Mouse (Mus musculus) mature B cell (primary cell): Measurements from ENCODE around the gene Olfr417.
"Not testable (repeated sequence)": the region's sequence is repeated elsewhere in the genome, so short reads cannot be mapped to it uniquely, and the experiment has no call there.

Experiments
- in situ Hi-C: fragments of 300-500 bp; cut with MboI; formaldehyde crosslinking; loops from 2 replicates; pipeline ENCODE4 v1.14.3; 2019

Gene Olfr417

DNA sequence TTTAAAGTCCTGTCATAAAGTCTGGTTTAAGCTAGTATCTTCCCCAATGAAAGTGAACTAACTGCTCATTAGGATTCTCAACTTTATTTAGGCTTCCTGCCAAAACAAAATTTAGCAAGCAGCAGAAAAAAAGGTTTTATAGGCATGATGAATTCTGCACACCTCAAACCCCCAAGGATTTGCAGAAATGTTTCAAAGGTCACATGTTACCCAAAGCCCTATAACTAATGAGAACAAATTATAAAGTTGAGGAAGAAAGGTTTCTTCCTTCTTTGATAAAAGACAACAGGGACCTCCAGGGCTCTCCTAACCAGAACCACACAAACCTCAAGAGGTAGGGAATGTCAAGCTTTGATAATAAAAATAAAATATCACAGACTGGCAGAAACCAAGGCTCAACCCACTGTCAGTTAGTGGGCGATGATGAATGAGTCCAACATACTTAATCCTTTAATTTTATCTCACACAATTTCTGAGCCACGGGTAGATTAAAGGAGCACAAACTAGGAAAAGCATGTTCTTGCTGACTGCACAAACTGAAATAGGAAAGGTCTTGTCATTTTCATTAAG is at the start of gene Olfr417:
TSS of gene Olfr417 (plus strand) at position 241 of the 570 bp plus-strand sequence.
- in situ Hi-C loops, result no loop called here

DNA sequence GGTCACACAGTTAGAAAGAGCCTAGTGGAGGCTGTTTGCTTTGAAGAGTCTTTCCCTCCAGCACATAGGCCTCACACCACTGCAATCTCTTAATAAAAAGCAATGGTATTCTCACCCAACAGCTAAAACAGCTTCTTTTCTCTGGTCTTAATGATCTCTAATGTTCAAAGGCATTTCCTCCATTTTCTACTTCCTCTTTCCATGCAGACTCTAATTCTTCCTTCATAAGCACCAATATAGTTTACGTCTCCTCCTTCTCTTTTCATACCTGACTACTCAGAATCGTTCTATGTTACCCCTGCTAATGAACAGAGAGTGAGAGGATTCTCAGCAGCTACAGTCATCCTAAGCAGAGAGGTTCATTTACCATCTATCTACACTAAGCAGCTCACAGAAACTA is 47.6 kb upstream of the Olfr417 start:
- in situ Hi-C loops, result no loop called here

GRCm38 (mm10) chr1:174330218-174330617 is 34.7 kb upstream of the Olfr417 start, which contains the start of gene Mptx1:
Gene Mptx1 (plus strand): TSS chr1:174330518.
- in situ Hi-C loops, result no loop called here

DNA sequence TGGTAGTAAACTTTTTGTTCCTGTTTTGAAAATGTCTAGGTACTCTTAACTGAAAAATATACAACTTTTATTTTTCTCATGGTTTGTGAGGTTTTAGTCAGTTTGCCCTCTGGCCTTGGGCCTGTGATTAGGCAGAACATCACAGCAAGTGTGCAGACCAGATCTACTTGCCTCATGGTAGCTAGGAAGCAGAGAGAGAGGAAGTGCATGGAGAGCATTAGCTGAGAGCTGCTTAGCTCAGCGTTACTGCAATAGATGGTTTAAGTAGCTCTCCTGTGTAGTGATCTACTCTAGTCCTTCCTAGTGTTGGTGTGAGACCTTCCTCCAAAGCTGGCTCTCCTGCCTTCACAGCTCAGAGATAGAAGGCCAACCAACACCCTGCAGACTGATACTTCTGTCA is 11.3 kb upstream of the Olfr417 start:
- in situ Hi-C loops, result not testable (repeated sequence)

DNA sequence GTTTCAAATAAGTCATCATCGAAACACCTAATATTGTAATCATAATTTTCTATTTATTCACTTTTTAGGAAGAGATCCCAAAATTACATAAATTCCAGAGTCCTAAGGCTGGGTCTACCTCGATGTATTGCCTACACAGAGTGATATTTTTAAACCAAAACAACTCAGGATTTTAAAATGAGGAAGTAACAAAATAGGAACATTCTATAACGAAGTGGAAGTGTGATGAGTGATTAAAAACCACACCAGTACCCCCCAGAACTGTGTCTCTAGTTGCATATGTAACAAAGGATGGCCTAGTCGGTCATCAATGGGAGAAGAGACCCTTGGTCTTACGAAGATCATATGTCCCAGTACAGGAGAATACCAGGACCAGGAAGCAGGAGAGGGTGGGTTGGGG is 10.3 kb upstream of the Olfr417 start:
- in situ Hi-C loops, result no loop called here

GRCm38 (mm10) chr1:174373799-174374198 is 8.9 kb downstream of the Olfr417 start:
- in situ Hi-C loops, result no loop called here

DNA sequence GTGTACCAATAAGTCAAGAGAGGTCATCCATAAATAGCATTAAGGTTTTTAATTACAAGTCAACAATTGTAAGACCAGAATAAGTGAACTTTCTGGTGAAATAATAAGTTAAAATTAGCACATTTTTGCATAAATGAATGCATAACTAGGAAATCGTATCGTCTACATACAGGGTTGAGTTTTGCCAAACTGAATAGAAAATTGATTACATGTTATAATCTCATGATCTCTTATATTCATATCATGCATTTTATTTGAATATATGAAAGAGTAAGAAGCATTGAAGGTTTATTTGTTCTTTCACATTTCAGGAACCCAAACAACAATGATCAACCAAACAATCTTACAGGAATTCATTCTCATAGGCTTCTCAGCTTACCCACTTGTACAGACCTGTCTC is 25.8 kb downstream of the Olfr417 start, which contains the start of gene Olfr248:
TSS of gene Olfr248 (plus strand) at position 301 of the 400 bp plus-strand sequence.
- in situ Hi-C loops, result no loop called here

DNA sequence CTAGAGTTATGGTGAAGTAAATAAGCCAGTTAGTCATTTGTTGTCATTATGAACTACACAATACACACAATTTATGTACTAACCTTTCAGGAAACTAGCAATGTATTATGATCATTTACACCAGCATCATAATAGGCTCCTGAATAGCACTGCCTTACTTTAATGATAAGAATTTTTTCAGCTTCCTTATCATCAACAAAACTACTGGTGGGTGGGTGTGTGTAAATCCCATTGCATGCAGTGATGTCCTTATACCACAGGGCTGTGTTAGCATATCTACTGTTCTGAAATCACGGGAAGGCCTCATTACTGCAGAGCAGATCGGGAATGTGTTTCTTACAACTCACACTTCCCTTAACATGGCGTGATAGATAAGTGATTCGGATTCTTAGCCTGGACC is 58.0 kb downstream of the Olfr417 start:
- in situ Hi-C loops, result no loop called here

DNA sequence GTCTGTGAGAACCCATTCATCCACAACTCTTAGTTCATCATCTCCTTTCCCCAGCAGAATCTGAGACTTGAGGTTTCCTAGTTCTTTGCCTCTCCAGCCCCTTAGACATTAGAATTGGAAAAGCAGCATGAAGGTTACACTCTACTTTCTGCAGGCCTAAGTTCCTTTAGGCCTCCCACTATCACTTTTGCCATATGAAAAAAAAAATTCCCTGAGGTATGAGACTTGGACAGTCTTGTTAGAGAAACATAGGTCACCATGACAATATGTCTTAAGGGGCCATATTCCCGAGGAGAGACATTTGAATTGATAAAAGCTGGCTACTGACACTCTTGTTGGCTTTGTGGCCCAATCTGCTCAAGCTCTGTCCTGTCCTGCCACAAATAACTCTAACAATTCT is 58.8 kb downstream of the Olfr417 start, which contains the start of gene Olfr414:
TSS of gene Olfr414 (plus strand) at position 301 of the 400 bp plus-strand sequence.
- in situ Hi-C loops, result no loop called here
